Mouse (Mus musculus): ENCODE measurements at regions not wholly inside any gene's neighbourhood (a gene's known extent, or its start where the extent isn't known, plus 50 kb on each side); places are given as distances from the start of the nearest gene placed in this dataset.

DNA sequence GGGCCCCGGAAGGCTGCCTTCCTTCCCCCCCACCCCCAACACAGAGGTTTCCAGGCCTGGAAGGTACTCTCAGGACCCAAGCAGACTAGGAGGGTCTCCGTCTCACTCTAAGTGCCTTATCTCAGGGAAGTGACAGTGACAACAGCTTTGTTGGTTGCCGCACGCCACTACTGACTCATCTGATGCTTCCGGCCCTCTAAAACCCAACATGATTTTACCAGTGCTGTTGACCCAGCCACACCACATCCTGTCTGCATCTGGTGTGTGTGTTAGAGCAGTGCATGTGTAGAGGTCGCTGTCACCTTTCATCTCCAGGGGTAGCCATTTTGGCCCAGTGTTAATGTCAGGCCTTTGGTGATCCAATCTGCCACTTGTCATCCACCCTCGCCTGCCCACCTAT lies 206.5 kb downstream of the Rplp1 start:
- Histone ChIP-seq H3K4me2 (replicated peaks; ENCODE audit: low read depth, low read length) (no peak overlapping the region), H3K9ac (replicated peaks; ENCODE audit: low read length) (no peak overlapping the region), H3K27ac (ENCODE audit: low read length) (no peak overlapping the region), H3K27me3 (ENCODE audit: insufficient read depth, low read length) (peaks cover 7% of the 10 kb centered on the region), H3K9me3 (ENCODE audit: low read length) (no peaks in the 10 kb centered on the region), H3K4me1 (ENCODE audit: insufficient read depth, low read length) (peaks cover 8% of the 10 kb centered on the region), H3K36me3 (ENCODE audit: insufficient read depth, low read length) (no peaks in the 10 kb centered on the region), H3K4me3 (ENCODE audit: low read length) (no peak overlapping the region)
- ATAC-seq (ENCODE audit: low FRiP score, low TSS enrichment): no peak
- 83% methylated on average over 7 of the region's 7 CpGs for WGBS

GRCm38 (mm10) chr9:61707296-61707695 lies 207.0 kb downstream of the Rplp1 start:
- Histone ChIP-seq H3K4me1 (ENCODE audit: insufficient read depth, low read length) (peaks cover 12% of the 10 kb centered on the region), H3K27ac (ENCODE audit: low read length) (no peak overlapping the region), H3K4me2 (replicated peaks; ENCODE audit: low read depth, low read length) (no peak overlapping the region), H3K36me3 (ENCODE audit: insufficient read depth, low read length) (no peaks in the 10 kb centered on the region), H3K9ac (replicated peaks; ENCODE audit: low read length) (no peak overlapping the region), H3K4me3 (ENCODE audit: low read length) (no peak overlapping the region), H3K9me3 (ENCODE audit: low read length) (no peaks in the 10 kb centered on the region), H3K27me3 (ENCODE audit: insufficient read depth, low read length) (peaks cover 6% of the 10 kb centered on the region)
- no peak for ATAC-seq (ENCODE audit: low FRiP score, low TSS enrichment)
- WGBS: 79% methylated on average over 2 of the region's 2 CpGs

DNA sequence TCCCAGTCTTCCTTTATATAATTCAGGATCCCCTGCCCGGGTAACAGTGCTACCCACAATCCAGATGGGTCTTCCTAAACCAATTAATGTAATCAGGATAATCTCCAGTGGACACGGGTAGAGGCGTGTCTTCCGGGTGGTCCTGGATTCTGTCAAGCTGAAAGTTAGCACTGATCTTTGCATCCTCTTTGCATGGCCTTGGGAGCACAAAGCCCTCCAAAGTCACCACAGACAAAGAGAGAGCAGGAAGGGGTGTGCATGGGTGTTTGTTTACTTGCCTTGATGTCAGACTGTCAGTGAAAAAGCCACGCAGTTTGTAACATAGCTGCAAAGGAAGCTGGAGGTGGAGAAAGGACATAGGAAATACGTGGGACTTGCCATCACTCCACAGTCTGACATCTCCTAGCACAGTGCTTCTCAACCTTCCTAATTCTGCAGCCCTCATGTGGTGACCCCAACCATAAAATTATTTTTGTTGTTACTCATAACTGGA lies 208.0 kb downstream of the Rplp1 start:
- no peak overlapping the region for H3K27ac ChIP-seq (ENCODE audit: low read length)
- no peak overlapping the region for H3K4me2 ChIP-seq (replicated peaks; ENCODE audit: low read depth, low read length)
- no peak overlapping the region for H3K4me3 ChIP-seq (ENCODE audit: low read length)
- H3K9ac ChIP-seq (replicated peaks; ENCODE audit: low read length): no peak overlapping the region
- WGBS: 80% methylated on average over 6 of the region's 6 CpGs
- peaks cover 5% of the 10 kb centered on the region; the same call in 1 of the 2 replicates for H3K27me3 ChIP-seq (ENCODE audit: insufficient read depth, low read length)
- peaks cover 9% of the 10 kb centered on the region for H3K4me1 ChIP-seq (ENCODE audit: insufficient read depth, low read length)
- no peak for ATAC-seq (ENCODE audit: low FRiP score, low TSS enrichment)
- no peaks in the 10 kb centered on the region for H3K9me3 ChIP-seq (ENCODE audit: low read length)
- H3K36me3 ChIP-seq (ENCODE audit: insufficient read depth, low read length): no peaks in the 10 kb centered on the region

DNA sequence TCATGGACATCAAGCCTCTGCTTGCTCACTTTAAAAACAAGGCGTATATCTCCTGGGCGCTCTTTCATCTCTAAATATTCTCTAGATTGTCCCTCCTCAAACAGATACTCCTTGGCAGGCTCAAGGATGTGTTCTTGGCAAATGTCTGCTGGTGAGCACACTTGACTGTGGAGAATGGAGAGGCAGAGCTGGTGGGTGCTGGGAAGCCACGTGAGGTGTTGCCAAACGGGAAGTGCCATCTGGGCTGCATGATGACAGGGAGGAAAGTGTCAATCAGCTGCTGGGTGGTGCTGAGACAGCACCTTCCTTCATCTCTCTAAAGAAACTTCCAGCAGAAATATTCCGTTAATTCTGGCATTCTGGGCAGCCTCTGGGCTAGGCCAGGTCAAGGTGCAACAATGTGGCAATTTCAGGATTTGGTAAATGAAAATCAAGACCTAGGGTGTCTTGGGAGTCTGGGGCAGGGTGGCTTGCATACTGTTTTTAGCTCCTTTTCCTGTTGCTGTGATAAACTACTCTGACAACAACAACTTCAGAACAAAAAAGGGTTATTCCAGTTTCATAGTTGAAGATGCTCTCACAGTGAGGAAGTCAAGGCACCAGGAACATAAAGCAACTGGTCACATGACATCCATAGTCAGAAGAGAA lies 208.6 kb downstream of the Rplp1 start:
- Histone ChIP-seq H3K4me1 (ENCODE audit: insufficient read depth, low read length) (peaks cover 8% of the 10 kb centered on the region; the same call in 1 of the 2 replicates), H3K27me3 (ENCODE audit: insufficient read depth, low read length) (peaks cover 10% of the 10 kb centered on the region), H3K27ac (ENCODE audit: low read length) (no peak overlapping the region), H3K36me3 (ENCODE audit: insufficient read depth, low read length) (no peaks in the 10 kb centered on the region), H3K9ac (replicated peaks; ENCODE audit: low read length) (no peak overlapping the region), H3K4me3 (ENCODE audit: low read length) (no peak overlapping the region), H3K4me2 (replicated peaks; ENCODE audit: low read depth, low read length) (no peak overlapping the region), H3K9me3 (ENCODE audit: low read length) (no peaks in the 10 kb centered on the region)
- no peak for ATAC-seq (ENCODE audit: low FRiP score, low TSS enrichment)
- 65% methylated on average over 5 of the region's 5 CpGs for WGBS

GRCm38 (mm10) chr9:61703301-61703700 lies 211.0 kb downstream of the Rplp1 start:
- WGBS: 66% methylated on average over 11 of the region's 11 CpGs
- H3K27me3 ChIP-seq (ENCODE audit: insufficient read depth, low read length): peaks cover 28% of the 10 kb centered on the region
- no peak overlapping the region for H3K4me3 ChIP-seq (ENCODE audit: low read length)
- peaks cover 8% of the 10 kb centered on the region; the same call in 1 of the 2 replicates for H3K4me1 ChIP-seq (ENCODE audit: insufficient read depth, low read length)
- no peak for ATAC-seq (ENCODE audit: low FRiP score, low TSS enrichment)
- H3K9me3 ChIP-seq (ENCODE audit: low read length): no peaks in the 10 kb centered on the region
- no peaks in the 10 kb centered on the region for H3K36me3 ChIP-seq (ENCODE audit: insufficient read depth, low read length)
- no peak overlapping the region for H3K4me2 ChIP-seq (replicated peaks; ENCODE audit: low read depth, low read length)
- no peak overlapping the region for H3K27ac ChIP-seq (ENCODE audit: low read length)
- no peak overlapping the region for H3K9ac ChIP-seq (replicated peaks; ENCODE audit: low read length)

GRCm38 (mm10) chr9:61702280-61702966 lies 211.9 kb downstream of the Rplp1 start:
- Histone ChIP-seq H3K27ac (ENCODE audit: low read length) (no peak overlapping the region), H3K36me3 (ENCODE audit: insufficient read depth, low read length) (no peaks in the 10 kb centered on the region), H3K4me2 (replicated peaks; ENCODE audit: low read depth, low read length) (no peak overlapping the region), H3K9ac (replicated peaks; ENCODE audit: low read length) (no peak overlapping the region), H3K4me1 (ENCODE audit: insufficient read depth, low read length) (peaks cover 8% of the 10 kb centered on the region; the same call in 1 of the 2 replicates), H3K27me3 (ENCODE audit: insufficient read depth, low read length) (peaks cover 28% of the 10 kb centered on the region), H3K4me3 (ENCODE audit: low read length) (no peak overlapping the region), H3K9me3 (ENCODE audit: low read length) (no peaks in the 10 kb centered on the region)
- ATAC-seq (ENCODE audit: low FRiP score, low TSS enrichment): no peak
- WGBS: 64% methylated on average over 22 of the region's 22 CpGs

DNA sequence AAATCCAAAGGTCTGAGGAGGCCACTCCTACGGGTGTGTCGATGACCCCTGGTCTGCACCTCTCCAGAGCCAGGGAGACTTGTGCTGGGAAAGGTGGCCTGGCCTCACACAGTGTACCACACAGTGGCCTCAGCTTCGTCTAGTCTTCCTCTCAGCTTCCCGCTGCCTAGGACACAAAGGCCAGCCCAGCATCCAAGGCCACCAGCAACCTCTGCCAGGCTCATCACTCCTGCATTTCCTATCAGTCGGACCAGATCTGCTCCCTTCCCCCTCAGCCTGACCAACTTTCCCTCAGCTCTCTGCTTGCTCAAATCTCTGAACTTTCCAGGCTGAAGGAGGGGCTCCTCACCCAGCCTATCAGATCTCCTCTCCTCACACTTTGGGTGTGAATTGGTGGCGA lies 213.8 kb downstream of the Rplp1 start:
- no peak overlapping the region for H3K9ac ChIP-seq (replicated peaks; ENCODE audit: low read length)
- H3K9me3 ChIP-seq (ENCODE audit: low read length): no peaks in the 10 kb centered on the region
- H3K4me1 ChIP-seq (ENCODE audit: insufficient read depth, low read length): peaks cover 11% of the 10 kb centered on the region
- H3K27ac ChIP-seq (ENCODE audit: low read length): no peak overlapping the region
- WGBS: 69% methylated on average over 6 of the region's 6 CpGs
- H3K4me3 ChIP-seq (ENCODE audit: low read length): no peak overlapping the region
- peaks cover 32% of the 10 kb centered on the region for H3K27me3 ChIP-seq (ENCODE audit: insufficient read depth, low read length)
- H3K4me2 ChIP-seq (replicated peaks; ENCODE audit: low read depth, low read length): no peak overlapping the region
- no peaks in the 10 kb centered on the region for H3K36me3 ChIP-seq (ENCODE audit: insufficient read depth, low read length)
- ATAC-seq (ENCODE audit: low FRiP score, low TSS enrichment): no peak

GRCm38 (mm10) chr9:61699618-61700017 lies 214.7 kb downstream of the Rplp1 start:
- Histone ChIP-seq H3K4me2 (replicated peaks; ENCODE audit: low read depth, low read length) (no peak overlapping the region), H3K4me3 (ENCODE audit: low read length) (no peak overlapping the region), H3K27me3 (ENCODE audit: insufficient read depth, low read length) (peaks cover 32% of the 10 kb centered on the region), H3K4me1 (ENCODE audit: insufficient read depth, low read length) (peaks cover 18% of the 10 kb centered on the region), H3K9me3 (ENCODE audit: low read length) (no peaks in the 10 kb centered on the region), H3K9ac (replicated peaks; ENCODE audit: low read length) (no peak overlapping the region), H3K36me3 (ENCODE audit: insufficient read depth, low read length) (no peaks in the 10 kb centered on the region), H3K27ac (ENCODE audit: low read length) (no peak overlapping the region)
- ATAC-seq (ENCODE audit: low FRiP score, low TSS enrichment): no peak
- 78% methylated on average over 5 of the region's 5 CpGs for WGBS

DNA sequence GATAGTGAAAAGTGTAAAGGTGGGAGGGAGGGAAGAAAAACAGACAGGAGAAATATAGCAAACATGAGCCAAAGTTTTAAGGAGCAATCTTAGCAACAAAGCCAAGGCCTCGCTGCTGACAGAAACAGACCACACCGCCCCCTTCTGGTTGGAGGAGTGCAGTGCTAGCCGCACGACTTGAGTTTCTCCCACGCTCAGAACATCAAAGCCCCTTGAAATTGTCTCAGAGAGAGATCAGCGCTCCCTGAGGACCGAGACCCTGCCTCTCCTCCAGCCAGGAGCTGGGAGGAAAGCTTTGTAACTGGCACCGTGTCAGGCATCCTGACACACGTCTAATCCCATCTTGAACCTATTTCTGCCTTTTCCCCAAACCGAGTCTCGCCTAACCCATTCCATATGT lies 216.4 kb downstream of the Rplp1 start:
- WGBS: 12% methylated on average over 11 of the region's 11 CpGs
- Histone ChIP-seq H3K27ac (ENCODE audit: low read length) (no peak overlapping the region), H3K36me3 (ENCODE audit: insufficient read depth, low read length) (no peaks in the 10 kb centered on the region), H3K4me3 (ENCODE audit: low read length) (no peak overlapping the region), H3K9me3 (ENCODE audit: low read length) (no peaks in the 10 kb centered on the region), H3K4me1 (ENCODE audit: insufficient read depth, low read length) (peaks cover 14% of the 10 kb centered on the region), H3K4me2 (replicated peaks; ENCODE audit: low read depth, low read length) (no peak overlapping the region), H3K27me3 (ENCODE audit: insufficient read depth, low read length) (peaks cover 36% of the 10 kb centered on the region), H3K9ac (replicated peaks; ENCODE audit: low read length) (no peak overlapping the region)
- no peak for ATAC-seq (ENCODE audit: low FRiP score, low TSS enrichment)

DNA sequence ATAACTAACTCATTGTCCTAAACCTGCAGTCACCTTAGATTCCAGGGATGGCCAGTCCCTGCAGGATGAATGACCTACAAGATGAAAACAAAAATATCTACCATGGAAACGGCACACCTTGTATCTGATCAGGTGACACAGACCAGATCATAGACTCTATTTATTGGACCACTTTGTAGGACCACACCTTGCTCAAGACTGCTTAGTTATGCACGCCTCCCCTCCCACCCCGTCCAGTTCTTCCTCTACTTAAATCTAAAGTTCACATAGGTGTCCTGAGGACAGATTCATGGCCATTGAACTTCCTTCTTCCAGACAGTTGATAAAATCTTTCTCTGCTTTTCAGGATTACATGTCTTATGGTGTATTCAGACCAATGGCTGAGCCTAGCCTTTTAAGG lies 217.5 kb downstream of the Rplp1 start:
- no peak overlapping the region for H3K9ac ChIP-seq (replicated peaks; ENCODE audit: low read length)
- peaks cover 40% of the 10 kb centered on the region for H3K27me3 ChIP-seq (ENCODE audit: insufficient read depth, low read length)
- no peaks in the 10 kb centered on the region for H3K36me3 ChIP-seq (ENCODE audit: insufficient read depth, low read length)
- no peak overlapping the region for H3K4me3 ChIP-seq (ENCODE audit: low read length)
- ATAC-seq (ENCODE audit: low FRiP score, low TSS enrichment): no peak
- no peaks in the 10 kb centered on the region for H3K9me3 ChIP-seq (ENCODE audit: low read length)
- peaks cover 10% of the 10 kb centered on the region for H3K4me1 ChIP-seq (ENCODE audit: insufficient read depth, low read length)
- 88% methylated on average over 3 of the region's 3 CpGs for WGBS
- no peak overlapping the region for H3K4me2 ChIP-seq (replicated peaks; ENCODE audit: low read depth, low read length)
- no peak overlapping the region for H3K27ac ChIP-seq (ENCODE audit: low read length)
